Mouse (Mus musculus): ENCODE data around the gene AC124108.1.

AC124108.1 gene

DNA sequence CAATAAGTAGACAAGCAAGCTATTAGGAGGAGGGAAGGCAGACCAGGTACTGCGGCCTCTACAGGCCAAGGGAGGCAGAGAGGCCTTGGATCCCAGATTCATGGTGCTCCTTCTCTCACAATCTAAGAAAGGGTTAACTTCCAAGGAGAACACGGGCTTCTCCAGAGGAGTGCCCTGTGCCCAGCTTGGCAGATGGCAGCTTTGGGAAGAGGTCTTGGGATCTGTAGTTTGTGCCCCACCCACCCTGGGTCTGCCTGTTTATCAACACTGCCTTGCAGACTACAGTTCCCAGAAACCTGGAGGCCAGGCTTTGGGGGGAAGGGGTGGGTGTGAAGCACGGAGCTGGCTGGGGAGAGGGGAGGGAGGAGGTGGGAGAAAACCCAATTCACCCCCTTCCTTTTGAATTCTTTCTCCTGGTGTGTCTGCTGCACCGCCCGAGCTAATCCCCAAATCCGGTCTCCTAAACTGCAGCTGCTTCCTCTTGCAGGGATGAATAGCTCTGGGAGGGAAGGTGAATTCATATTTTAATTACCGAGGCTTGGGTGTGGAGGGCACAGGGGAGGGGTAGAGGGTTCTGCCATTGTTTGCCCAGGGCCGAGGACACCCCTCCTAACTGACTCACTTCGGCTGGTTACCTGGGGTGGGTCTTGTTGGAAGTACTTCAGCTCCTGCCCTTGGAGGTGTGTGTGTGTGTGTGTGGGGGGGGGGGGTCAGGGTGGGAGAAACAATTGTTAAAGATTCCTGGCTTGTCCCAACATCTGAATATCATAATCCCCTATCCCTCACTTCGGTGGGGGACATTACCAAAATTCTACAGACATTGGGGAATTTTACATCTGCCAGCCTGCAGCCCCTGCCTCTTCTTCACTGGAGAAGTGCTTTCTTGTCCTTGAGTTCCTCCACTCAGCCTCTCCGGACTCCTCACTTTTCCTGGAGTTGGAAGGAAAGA is 9.6 kb downstream of the AC124108.1 start:
- in situ Hi-C loops (cut with MboI, MseI) = no loop called here

GRCm38 (mm10) chr1:132201511-132201860 is 10.2 kb downstream of the AC124108.1 start:
- in situ Hi-C loops (cut with MboI, MseI) = no loop called here

DNA sequence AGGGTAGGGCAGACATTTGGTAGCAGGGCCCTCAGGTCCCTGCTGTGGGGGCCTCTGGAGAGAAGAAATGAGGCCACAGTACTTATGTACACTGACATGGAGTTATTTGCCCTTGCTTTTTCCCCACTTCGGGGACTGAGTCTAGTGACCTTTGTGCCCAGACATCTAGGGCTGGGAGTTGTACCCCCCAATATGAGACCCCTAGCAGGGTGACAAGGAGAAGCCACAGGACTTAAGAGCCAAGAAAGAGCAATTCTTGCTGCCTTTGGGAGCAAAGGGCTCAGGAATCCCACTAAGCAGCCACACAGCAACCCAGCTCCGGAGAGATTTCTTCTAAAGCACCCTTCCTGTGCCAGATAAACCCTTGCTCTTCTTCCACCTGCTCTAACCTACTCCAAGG is 10.7 kb downstream of the AC124108.1 start:
- in situ Hi-C loops (cut with MboI, MseI) = no loop called here

- in situ Hi-C loops (cut with MboI, MseI) = no loop called here
These were observed 11.5 kb downstream of the AC124108.1 start for GRCm38 (mm10) chr1:132202771-132203170.

DNA sequence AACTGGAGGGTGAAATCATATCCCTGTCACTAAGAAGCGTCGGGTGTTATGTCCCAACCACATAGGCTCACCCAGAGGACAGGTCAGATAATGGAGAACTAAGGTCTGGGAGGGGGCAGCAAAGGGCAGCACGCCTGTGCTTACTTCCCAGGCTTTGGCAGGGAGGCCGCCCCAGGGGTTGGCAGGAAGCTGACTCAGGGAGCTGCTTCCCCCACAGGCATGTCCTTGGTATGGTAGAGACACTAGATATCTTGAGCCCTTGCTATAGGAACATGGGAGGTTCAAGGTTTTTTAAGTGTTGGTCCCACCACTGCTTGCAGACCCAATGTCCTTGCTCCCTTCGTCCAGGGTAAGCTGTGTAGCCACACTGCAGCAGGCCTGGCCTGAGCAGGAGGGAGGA is 14.7 kb downstream of the AC124108.1 start:
- in situ Hi-C loops (cut with MboI, MseI) = no loop called here

DNA sequence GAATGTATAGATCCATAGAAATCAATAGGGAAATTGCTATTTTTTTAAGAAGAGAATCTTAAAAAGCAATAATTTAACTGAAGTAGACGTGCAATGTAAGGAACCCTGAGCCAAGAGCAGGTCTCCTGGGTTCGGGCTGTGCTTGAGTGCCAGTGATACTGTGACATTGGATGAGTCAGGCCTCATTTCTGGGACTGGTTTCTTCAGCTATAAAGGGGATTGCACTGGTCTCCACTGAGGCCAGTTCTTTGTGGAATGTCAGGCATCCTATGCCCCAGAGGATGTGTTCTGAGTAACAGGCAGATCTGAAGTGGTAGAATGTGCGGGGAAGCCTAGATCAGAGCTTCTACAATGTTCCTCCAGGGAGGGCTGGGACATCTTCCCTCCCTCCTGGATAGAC is 15.6 kb downstream of the AC124108.1 start:
- in situ Hi-C loops (cut with MboI, MseI) = no loop called here

GRCm38 (mm10) chr1:132208154-132208553 is 16.9 kb downstream of the AC124108.1 start:
- in situ Hi-C loops (cut with MboI, MseI) = no loop called here

DNA sequence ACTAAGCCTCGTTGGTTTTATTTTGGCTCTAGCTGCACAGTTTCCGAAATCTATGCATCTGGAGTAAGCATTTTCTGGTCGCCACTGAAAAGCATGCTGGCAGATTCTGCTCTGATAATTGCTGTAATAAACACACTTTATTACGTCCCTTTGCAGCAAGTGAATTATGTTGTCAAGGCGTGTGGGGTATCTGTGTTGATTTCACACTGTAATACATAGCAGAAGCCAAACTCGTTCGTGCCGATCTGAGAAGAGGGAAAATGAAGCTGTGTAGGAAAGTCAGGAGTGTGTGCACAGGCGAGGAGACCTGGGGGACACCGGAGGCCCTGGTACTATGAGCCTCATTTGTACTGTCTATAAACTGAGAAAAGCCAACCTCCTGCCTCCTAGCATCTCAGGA is 18.1 kb downstream of the AC124108.1 start:
- in situ Hi-C loops (cut with MboI, MseI) = no loop called here

- in situ Hi-C loops (cut with MboI, MseI) = loop anchor here (5.0 kb wide), 1 partner anchor 89 kb away; no protein-coding TSS in a partner anchor
These were observed 19.7 kb downstream of the AC124108.1 start for GRCm38 (mm10) chr1:132210922-132211321.

DNA sequence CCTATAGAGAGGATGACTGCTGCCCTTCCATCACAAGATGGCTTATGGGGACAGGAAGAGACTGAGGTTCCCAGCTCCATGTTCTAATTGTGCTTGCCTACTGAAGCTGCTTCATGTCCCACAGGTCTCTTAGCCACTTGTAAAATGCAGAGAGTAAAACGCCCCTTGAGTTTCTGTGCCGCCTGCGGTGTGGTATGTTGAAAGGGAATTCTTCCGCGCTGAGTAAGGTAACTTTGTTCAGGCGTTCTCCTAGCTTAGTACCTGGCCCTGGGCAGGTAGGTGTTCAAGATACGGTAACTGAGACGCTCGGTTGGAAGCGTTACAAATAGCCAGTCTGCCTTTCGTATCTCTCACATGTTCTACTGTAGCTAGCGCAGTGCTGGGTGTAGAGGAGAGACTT is 20.4 kb downstream of the AC124108.1 start:
- in situ Hi-C loops (cut with MboI, MseI) = loop anchor here (5.0 kb wide), 1 partner anchor 89 kb away; no protein-coding TSS in a partner anchor

- in situ Hi-C loops (cut with MboI, MseI) = loop anchor here (5.0 kb wide), 1 partner anchor 90 kb away; no protein-coding TSS in a partner anchor
These were observed 21.0 kb downstream of the AC124108.1 start for GRCm38 (mm10) chr1:132212218-132212617.

GRCm38 (mm10) chr1:132213076-132213475 is 21.8 kb downstream of the AC124108.1 start:
- in situ Hi-C loops (cut with MboI, MseI) = loop anchor here (5.0 kb wide), 1 partner anchor 91 kb away; no protein-coding TSS in a partner anchor

DNA sequence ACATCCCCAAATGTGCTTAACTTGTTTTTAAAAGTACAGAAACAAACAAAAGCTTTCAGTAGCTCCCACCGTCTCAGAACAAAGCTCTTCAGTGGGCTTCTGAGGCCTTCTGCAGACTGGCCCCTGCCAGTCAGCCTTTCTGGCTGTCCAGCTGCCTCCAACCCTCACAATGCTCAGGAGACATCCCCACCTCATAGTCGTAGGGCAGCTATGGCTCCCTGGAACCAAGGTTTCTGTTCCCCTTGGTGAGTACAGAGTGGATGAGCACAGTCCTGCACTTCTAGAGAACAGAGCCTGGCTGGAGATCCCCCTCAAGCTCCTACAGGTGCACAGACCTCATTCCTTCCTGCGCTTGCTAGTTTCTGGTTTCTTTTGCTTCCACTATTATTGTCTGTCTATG is 25.0 kb downstream of the AC124108.1 start:
- in situ Hi-C loops (cut with MboI, MseI) = no loop called here

DNA sequence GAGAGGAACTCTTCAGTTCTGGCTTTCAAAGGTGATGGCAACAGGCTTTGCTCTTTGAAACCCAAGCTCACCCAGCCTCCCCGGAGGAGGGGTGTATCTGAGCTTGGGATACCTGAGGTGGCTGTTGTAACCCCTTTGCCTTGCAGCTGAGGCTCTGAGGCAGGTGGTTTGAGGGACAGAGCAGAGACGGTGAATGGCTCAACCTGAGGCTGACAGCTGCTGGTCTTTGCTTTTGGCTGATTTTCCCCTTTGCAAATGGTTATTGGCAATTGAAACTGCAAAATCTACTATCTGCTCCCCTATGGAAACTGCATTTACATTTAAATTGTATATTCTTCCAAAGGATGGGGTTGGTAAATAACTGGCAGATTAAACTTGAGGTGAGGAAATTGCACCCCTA is 30.4 kb downstream of the AC124108.1 start:
- in situ Hi-C loops (cut with MboI, MseI) = no loop called here

DNA sequence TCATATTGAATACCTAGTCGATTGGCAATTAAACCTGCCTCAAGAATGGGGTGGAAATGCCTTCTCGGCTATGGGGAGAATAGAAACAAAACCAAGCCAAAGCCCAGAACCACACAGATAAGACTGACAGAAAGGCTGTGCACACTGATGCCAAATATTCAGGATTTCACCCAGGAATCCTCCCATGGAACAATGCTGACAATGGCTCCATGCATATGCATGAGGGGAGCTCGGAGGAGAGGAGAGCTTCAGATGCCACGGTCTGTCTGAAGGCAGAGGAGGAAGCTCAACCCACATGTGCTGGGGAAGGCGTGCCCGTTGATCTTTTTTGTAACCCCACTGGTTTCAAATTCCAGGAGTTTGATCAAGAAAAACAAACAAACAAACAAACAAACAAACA is 30.9 kb downstream of the AC124108.1 start:
- in situ Hi-C loops (cut with MboI, MseI) = no loop called here

DNA sequence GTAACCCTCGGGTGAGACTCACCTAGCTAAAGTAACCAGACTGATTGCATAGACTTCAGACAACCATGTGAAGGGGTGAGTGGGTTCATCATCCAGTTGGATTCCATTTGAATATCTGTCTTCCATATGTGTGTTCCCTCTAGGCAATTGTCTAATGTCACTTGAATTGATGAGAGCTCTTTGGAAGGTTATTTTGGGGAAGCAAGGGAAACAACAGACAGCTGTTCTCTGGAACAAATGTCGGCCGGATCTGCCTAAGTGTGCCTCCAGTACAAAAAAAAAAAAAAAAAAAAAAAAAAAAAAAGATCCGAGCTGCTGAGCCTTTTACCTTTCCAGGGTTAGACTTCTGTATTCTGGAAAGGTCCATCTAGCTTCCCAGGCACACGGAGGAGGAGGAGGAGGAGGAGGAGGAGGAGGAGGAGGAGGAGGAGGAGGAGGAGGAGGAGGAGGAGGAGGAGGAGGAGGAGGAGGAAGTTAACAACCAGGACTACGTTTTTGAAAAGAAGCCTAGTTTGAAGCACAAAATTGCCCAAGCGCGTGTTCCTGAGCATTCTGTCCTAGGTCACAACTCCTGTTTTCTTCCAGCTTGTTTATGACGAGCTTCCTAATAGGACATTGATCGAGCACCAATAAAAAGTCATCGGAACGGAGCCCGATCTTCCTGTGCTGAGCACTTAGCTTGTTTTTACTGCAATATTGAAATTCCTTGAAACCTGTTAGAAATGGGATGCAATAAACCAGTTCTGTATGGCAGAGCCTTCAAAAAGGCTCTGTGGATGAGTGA is 35.2 kb downstream of the AC124108.1 start:
- in situ Hi-C loops (cut with MboI, MseI) = no loop called here

GRCm38 (mm10) chr1:132229667-132230066 is 38.4 kb downstream of the AC124108.1 start, which contains the start of gene Gm10188:
TSS of gene Gm10188 (minus strand) at chr1:132229767.
- in situ Hi-C loops (cut with MboI, MseI) = no loop called here

DNA sequence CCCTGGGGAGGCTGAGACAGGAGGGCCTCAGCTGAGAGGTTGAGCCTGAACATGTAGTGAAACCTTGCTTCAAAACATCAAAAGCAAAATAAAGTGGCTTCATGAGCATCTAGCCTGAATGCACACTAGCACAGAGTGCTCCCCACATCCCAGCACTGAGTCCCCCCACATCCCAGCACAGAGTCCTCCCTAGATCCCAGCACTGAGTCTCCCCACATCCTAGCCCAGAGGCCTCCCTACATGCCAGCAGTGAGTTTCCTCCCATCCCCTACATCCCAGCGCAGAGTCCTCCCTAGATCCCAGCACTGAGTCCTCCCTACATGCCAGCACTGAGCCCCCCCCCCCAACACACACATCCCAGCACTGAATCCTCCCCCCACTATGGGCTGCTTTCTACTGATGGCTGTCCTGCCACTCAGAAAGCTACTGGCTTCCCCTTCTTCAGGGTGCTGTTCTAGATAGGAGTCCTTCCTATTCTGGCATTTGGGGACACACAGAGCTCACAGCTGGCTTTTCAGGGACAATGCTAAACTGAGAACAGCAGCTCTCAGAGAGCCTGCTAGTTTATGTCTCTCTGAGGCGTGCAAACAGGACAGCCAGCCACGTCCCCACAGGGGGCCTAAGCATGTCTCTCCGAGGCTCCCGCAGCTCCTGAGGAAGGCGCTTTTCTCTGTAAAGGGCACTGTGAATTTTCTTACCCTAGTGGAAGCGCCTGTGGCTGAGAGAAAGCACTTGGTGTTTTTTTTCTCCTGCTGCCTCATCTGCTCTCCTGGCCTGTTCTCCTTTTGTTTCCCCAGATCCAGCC is 40.4 kb downstream of the AC124108.1 start:
- in situ Hi-C loops (cut with MboI, MseI) = no loop called here

DNA sequence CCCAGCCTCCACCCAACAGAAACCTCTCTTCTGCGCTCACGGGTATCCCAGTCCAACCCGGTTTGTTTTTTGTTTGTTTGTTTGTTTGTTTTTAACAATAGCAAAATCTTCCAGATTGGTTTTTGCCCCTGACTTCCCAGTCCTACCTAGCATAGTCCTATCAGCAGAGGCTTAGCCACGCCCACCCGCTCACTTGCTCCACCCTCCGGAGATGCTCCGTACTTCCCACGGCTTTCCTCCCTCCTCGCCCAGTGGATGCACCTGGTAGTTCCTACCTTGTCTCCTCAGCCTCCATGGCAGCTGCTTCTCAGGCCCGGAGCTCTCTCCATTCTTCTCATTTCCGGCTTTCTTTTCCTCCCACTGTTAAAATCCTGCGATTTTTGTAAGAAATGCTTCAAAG is 42.3 kb downstream of the AC124108.1 start:
- in situ Hi-C loops (cut with MboI, MseI) = no loop called here

DNA sequence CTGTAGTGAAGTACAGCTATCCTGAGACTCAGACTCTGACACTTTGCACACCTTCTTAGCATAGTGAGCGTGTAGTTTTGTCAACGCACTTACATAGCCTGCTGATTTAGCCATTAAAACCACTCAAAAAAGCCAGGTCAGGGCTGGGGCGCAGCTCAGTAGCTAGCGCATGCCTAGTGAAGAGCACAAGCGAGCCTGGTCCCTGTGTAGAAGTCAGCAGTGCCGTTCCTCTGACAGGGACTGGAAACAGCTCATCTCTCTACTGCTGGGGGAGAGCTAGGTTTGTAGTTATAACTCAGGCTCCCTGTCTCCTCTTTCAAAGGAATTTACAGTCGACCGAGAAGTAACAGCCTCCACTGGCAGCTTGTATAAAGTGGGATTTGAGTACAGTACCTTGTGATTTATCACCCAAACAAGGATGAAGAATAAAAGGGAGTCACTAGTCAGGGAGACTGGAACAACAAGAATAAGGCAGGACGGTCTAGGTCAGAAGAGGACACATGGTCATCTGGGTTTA is 43.6 kb downstream of the AC124108.1 start:
- in situ Hi-C loops (cut with MboI, MseI) = loop anchor here (5.0 kb wide), 1 partner anchor 73 kb away; no protein-coding TSS in a partner anchor

- in situ Hi-C loops (cut with MboI, MseI) = loop anchor here (5.0 kb wide), 1 partner anchor 75 kb away; no protein-coding TSS in a partner anchor
These were observed 46.4 kb downstream of the AC124108.1 start for GRCm38 (mm10) chr1:132237585-132238159.

Measured in T-helper 1 cell (primary cell).